Mouse (Mus musculus) Patski (cell line): ENCODE results near the gene 4930452B06Rik. TPM values are rescaled to one million over a fixed set of nuclear protein-coding genes. Genes with fewer than 3 reads are reported as not detected.

Experiments used
- ATAC-seq: fragments of 100-300 bp; one replicate; pipeline ENCODE4 v1.8.0; 2021
- CTCF ChIA-PET: fragments of 350-600 bp; sonication (Branson Sonifier 250); formaldehyde crosslinking; loops from one replicate; lab custom pipeline; 2022; ENCODE audit warnings: inconsistent platforms; lab: Charles Lee
- POLR2A ChIA-PET: fragments of 350-600 bp; sonication (Branson Sonifier 250); formaldehyde crosslinking; loops from one replicate; lab custom pipeline; 2022; ENCODE audit warnings: antibody characterized with exemption, inconsistent platforms; lab: Charles Lee
- DNase-seq: peaks from one replicate; pipeline ENCODE4 v3.0.0-alpha.2; 2011; ENCODE audit warnings: low read depth, low spot score
- H3K27me3 ChIP-seq: fragments of 371-371 bp; one replicate; pipeline ENCODE4 v1.5.1; 2021
- CTCF ChIP-seq: fragments of 100-300 bp; IDR thresholded peaks from one replicate; pipeline ENCODE4 v1.5.1; 2021
- in situ Hi-C: fragments of 300-500 bp; cut with MboI; formaldehyde crosslinking; loops from 3 replicates; pipeline ENCODE4 v1.11.1; 2018; ENCODE audit warnings: low pct_unique_long_range_greater_than_20kb, mixed read lengths
- polyA plus RNA-seq: library from polyadenylated mRNA; unstranded; gene quantifications from one replicate; pipeline ENCODE4 v1.2.3, GENCODE M21; 2021

The 4930452B06Rik gene
- polyA plus RNA-seq, 1 experiment from 2014 or later, result 8.4 TPM

- in situ Hi-C loops, result no loop called here
- DNase-seq (no peak), ATAC-seq (no peak)
- H3K27me3 ChIP-seq, result no peaks in the 10 kb centered on the region
- no peak for TF ChIP-seq CTCF
- ChIA-PET CTCF (no interaction called here), POLR2A (no interaction called here)
These were observed 130.0 kb downstream of the 4930452B06Rik start for GRCm38 (mm10) chr14:8536024-8536423.

- TF ChIP-seq CTCF, result no peak
- CTCF ChIA-PET, result interaction anchor here (0.7 to 1.3 kb wide), 2 partner anchors 21 to 87 kb away, joined by 3 read pairs; no protein-coding TSS in a partner anchor
- DNase-seq (no peak), ATAC-seq (no peak)
- in situ Hi-C loops, result no loop called here
- H3K27me3 ChIP-seq, result peaks cover 15% of the 10 kb centered on the region
- POLR2A ChIA-PET, result no interaction called here
These were observed 140.8 kb downstream of the 4930452B06Rik start for GRCm38 (mm10) chr14:8525232-8525631.

- CTCF ChIA-PET, result no interaction called here
These were observed 148.4 kb downstream of the 4930452B06Rik start for GRCm38 (mm10) chr14:8517681-8518080.

GRCm38 (mm10) chr14:8514071-8514470 is 152.0 kb downstream of the 4930452B06Rik start:
- DNase-seq (no peak), ATAC-seq (no peak)
- ChIA-PET CTCF (no interaction called here), POLR2A (no interaction called here)
- no peak for TF ChIP-seq CTCF
- H3K27me3 ChIP-seq, result peaks cover 25% of the 10 kb centered on the region
- in situ Hi-C loops, result no loop called here

More at GRCm38 (mm10) chr14:8517681-8518080, 148.4 kb downstream of the 4930452B06Rik start:
- no peak for TF ChIP-seq CTCF
- no peak for ATAC-seq
- POLR2A ChIA-PET, result no interaction called here
- H3K27me3 ChIP-seq, result peaks cover 19% of the 10 kb centered on the region
- in situ Hi-C loops, result no loop called here
- no peak for DNase-seq

GRCm38 (mm10) chr14:8511276-8511675 is 154.8 kb downstream of the 4930452B06Rik start:
- no peak for ATAC-seq
- DNase-seq, result no peak
- ChIA-PET POLR2A (no interaction called here), CTCF (no interaction called here)
- in situ Hi-C loops, result no loop called here
- H3K27me3 ChIP-seq, result peaks cover 25% of the 10 kb centered on the region
- TF ChIP-seq CTCF, result no peak

- POLR2A ChIA-PET, result no interaction called here
- peaks cover 19% of the 10 kb centered on the region for H3K27me3 ChIP-seq
- in situ Hi-C loops, result no loop called here
- DNase-seq (no peak), ATAC-seq (no peak)
- TF ChIP-seq CTCF, result no peak
- CTCF ChIA-PET, result no interaction called here
These were observed 155.6 kb downstream of the 4930452B06Rik start for GRCm38 (mm10) chr14:8510288-8510959.

- DNase-seq (no peak), ATAC-seq (no peak)
- in situ Hi-C loops, result no loop called here
- POLR2A ChIA-PET, result no interaction called here
- no peak for TF ChIP-seq CTCF
- H3K27me3 ChIP-seq, result peaks cover 14% of the 10 kb centered on the region
- CTCF ChIA-PET, result no interaction called here
These were observed 157.4 kb downstream of the 4930452B06Rik start for GRCm38 (mm10) chr14:8508669-8509068.

GRCm38 (mm10) chr14:8504206-8504605 is 161.8 kb downstream of the 4930452B06Rik start:
- POLR2A ChIA-PET, result no interaction called here
- CTCF ChIA-PET, result interaction anchor here (1.1 kb wide), 1 partner anchor 21 kb away, joined by 3 read pairs; no protein-coding TSS in a partner anchor
- peaks cover 9% of the 10 kb centered on the region for H3K27me3 ChIP-seq
- TF ChIP-seq CTCF, result no peak
- in situ Hi-C loops, result no loop called here
- ATAC-seq, result no peak
- DNase-seq, result no peak

- in situ Hi-C loops, result no loop called here
- ATAC-seq, result no peak
- CTCF ChIA-PET, result no interaction called here
These were observed 162.7 kb downstream of the 4930452B06Rik start for GRCm38 (mm10) chr14:8503345-8503744.

GRCm38 (mm10) chr14:8502496-8502895 is 163.5 kb downstream of the 4930452B06Rik start:
- H3K27me3 ChIP-seq, result peaks cover under 1% of the 10 kb centered on the region
- TF ChIP-seq CTCF, result no peak
- ChIA-PET POLR2A (interaction anchor here (0.5 kb wide), 1 partner anchor 43 kb away, joined by 4 read pairs; no protein-coding TSS in a partner anchor), CTCF (interaction anchor here (1.2 kb wide), 1 partner anchor 27 kb away, joined by 3 read pairs; no protein-coding TSS in a partner anchor)
- no peak for DNase-seq
- ATAC-seq, result no peak
- in situ Hi-C loops, result no loop called here

More at GRCm38 (mm10) chr14:8503345-8503744, 162.7 kb downstream of the 4930452B06Rik start:
- DNase-seq, result no peak
- POLR2A ChIA-PET, result no interaction called here
- peaks cover 6% of the 10 kb centered on the region for H3K27me3 ChIP-seq
- TF ChIP-seq CTCF, result no peak

- POLR2A ChIA-PET, result no interaction called here
- TF ChIP-seq CTCF, result no peak
- in situ Hi-C loops, result no loop called here
- no peaks in the 10 kb centered on the region for H3K27me3 ChIP-seq
- DNase-seq (no peak), ATAC-seq (no peak)
- CTCF ChIA-PET, result no interaction called here
These were observed 170.3 kb downstream of the 4930452B06Rik start for GRCm38 (mm10) chr14:8495691-8496090.
